Mouse (Mus musculus): ENCODE data around the gene Dnajb12. TPM values are rescaled to one million over a fixed set of nuclear protein-coding genes. Genes with fewer than 3 reads are reported as not detected.

Gene Dnajb12
- polyA plus RNA-seq, 1 experiment from 2014 or later, result 27.4 TPM

Other genes starting within 250 kb of the Dnajb12 start
- 40.8 and 46.4 TPM in 2 replicates for gene Micu1, start 177.1 kb upstream of the Dnajb12 start, polyA plus RNA-seq (2014; fragmentation: Nextera tagmentation; extraction: Ambion mirVana)
- gene Ddit4, start 72.3 kb downstream of the Dnajb12 start, polyA plus RNA-seq (2014; fragmentation: Nextera tagmentation; extraction: Ambion mirVana), result 2.7 and 4.3 TPM in 2 replicates
- 37.2 and 37.4 TPM in 2 replicates for gene Ascc1, start 123.2 kb downstream of the Dnajb12 start, polyA plus RNA-seq (2014; fragmentation: Nextera tagmentation; extraction: Ambion mirVana)
- 77.4 and 80.0 TPM in 2 replicates for gene Anapc16, start 123.6 kb downstream of the Dnajb12 start, polyA plus RNA-seq (2014; fragmentation: Nextera tagmentation; extraction: Ambion mirVana)
- 0.44 and 0.52 TPM in 2 replicates for gene Spock2, start 226.7 kb downstream of the Dnajb12 start, polyA plus RNA-seq (2014; fragmentation: Nextera tagmentation; extraction: Ambion mirVana)